Mouse (Mus musculus): ENCODE measurements around the gene Clcn3.

The Clcn3 gene

DNA sequence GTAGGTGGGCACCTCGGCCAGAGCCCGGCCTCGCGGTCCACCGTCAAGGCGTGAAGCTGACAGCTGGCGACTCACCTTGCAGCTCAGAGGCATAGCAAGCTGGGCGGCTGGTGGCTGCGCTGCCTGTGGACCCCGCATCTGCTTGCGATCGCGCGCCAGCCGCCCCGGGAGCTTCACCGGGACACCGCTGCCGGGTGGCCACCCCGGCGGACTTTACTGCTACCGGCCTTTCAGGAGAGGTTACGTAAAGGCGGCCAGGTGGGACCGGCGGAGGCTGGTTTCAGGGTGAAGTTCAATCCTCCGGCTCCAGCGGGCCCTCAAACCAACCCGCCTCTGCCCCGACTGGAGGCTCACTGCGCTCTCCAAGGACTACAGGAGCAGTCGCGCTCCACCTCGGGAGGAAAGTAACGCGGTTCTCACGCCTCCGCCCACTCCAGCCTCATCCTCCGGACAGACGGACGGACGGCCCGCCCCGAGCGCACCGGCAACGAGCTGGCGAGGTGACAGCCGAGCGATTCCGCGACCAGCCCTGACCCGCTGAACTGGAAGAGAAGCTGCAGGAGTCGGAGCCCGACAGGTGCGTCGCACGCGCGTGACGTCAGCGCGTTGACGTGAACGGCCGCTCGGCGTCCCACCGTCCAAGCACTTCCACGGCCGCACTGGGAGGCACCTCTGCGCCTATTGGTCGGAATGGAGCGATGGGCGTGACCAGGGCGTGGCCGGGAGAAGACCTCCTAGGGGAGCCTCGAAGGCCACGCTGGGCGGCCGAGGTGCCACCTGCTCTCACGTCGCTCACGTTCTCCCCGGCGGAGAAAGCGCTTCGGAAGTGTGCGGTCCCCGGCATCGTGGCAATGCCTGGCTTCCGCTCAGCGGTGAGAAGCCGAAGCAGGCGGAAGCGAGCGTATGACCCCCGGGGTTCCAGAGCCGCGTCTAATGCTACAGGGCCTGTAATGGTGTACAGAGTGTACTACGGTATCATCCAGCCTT lies at the start of gene Clcn3:
TSS of gene Clcn3 (minus strand) at position 600 of the 987 bp plus-strand sequence.
- peak; percentile 100 for DNase-seq

DNA sequence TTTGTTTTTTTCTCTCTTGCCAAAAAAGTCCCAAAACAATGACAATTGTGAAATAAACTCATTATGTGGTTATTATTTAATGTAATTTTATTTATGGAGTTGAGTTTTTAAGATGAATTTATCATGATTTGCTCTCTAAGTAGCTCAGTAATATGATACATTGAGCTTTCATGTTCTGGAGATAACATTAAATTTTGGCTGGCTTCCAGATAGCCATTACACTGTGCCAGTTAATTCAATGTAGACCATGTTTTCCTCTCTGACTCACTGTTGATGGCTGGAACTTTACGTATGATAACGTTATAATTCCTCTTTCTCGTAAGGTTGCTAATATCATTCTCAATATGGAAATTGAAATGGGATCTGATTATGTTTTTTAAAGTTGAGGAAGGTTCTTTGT lies 13.4 kb upstream of the Clcn3 start:
- no peak for DNase-seq

DNA sequence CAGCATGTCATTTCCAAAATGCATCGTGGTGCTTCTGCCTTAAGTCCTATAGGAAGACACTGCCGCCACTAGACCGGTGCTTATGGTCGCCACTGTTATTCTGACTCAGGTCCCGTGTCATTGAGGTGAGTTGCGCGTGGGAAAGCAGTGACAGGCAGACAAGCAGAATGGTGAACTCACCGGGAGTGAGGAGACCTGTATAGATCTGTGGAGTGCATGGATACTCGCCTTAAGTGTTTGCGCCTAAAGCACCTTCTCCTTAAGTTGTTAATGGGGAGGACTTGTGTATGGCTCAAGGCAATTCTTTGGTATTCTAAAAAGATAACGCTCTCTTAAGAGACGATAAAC lies 10.5 kb upstream of the Clcn3 start:
- DNase-seq, result no peak

DNA sequence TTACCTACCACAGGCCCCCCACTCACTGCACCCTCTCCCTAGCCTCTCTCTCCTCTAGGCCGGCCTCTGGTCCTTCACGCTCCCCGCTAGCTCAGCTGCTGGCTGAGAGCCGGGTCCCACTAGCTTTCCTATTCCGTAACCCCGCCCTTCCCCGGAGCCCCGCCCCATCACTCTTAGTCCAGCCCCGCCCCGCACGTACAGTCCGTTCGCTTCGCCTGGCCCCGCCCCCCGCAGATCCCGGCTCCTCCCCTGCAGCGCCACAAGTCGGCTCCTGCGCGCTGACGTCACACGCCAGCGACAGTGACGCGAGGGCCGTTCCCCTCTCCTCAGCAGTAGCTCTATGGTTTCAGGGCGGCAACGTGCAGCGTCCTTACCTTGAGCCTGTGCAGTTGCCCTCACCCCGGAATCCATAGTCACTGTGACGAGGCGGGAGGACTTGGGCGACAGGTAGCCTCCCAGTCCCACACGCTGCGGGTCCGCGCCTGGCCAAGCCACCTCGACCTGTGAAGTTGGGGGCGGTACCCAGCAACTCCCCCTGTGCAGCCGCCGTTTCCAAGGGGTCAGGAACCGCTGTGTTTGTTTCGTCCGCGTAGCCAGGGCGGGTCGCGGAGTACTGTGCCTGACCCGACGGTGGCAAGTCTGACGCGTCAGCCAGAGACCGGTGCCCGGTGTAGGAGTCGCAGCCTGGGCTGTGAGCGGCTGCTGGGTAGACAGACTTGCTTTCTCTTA lies 10.0 kb upstream of the Clcn3 start, which contains the start of gene Nek1:
TSS of gene Nek1 (plus strand) at position 286 of the 729 bp plus-strand sequence.
- DNase-seq, result peak; percentile 100

DNA sequence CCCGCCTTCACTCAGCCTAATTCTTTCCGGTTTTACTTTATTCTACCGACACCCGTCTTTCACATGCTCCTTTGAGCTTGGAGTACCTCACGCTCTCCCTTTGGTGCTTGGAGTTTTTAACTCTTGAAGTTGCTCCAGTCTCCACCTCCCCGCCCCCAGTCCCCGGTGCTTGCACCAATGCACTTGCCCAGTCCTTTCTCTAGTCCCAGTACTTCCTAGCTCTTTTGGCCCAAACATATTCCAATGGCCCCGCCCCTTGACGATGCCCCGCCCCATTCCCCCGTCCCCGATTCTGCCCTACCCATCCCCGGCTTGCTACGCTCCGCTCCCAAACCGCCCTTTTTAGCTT lies 9.4 kb upstream of the Clcn3 start:
- DNase-seq, result peak; percentile 95

DNA sequence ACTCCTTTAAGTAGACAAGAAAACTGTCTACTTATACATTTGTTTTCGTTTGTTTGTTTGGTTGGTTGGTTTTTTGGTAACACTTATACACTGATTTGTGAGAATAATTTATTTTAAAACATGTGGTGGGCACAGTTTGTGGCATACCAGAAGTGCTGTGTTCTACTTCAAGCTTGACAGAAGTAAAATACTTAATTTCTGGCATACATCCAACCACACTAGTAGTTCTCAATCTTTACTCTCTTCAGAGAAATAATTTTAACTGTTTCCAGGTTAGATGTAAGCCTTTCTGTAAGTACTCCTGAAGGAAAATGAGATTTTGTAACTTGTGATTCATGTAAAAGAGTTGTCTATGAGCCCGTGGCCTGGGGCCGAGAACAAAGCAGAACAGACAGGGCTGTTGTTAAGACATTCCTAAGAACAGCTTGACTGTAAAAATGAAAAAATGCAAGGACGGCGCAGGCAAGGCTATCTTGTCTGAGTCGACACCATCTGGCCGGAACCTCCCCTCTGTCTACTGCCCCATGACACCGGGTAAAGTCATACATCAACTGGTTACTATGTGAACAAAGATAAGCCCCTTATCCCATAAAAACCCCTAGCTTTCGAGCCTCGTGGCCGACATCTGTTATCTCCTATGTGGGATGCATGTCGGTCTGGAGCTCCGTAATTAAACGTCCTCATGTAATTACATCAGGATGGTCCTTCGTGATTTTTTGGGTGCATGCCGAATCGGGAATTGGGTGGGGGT lies 1.3 kb upstream of the Clcn3 start:
- peak; percentile 56 for DNase-seq

DNA sequence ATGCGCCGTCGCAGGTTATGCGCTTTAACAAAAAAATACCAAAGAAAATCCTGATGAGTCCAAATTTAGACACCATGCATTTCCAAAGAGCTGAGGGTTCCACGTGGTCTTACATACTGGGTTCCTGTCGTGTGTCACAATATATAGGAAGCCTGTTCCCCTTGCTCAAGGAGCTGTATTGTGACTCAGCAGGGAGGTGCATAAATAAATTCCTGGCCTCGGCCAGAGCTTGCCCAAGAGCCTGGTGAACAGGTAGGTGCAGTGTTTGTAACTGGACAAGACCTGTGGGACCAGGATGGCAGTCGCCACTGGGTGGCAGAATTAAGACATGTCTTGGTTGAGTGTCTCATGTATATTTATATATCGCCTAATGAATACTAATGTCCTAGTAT lies 584 bp upstream of the Clcn3 start:
- peak; percentile 82 for DNase-seq

DNA sequence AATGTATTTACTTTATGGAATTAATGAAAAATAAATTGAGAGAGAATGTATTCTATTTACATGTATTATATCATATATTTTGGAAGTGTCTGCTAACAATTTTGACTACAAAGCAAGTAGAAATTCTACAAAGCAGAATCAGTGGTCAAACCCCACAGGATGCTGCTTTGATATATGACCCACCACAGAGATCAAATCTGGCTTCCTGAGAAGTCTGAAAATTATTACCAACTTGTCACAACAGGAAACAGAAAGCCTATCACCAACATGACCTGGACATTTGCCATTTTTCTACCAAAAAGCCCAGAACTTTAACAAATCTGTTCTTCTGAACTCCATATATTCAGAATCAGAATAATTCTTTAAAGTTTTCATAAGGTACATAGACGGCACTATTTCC lies 1.7 kb downstream of the Clcn3 start:
- no peak for DNase-seq

DNA sequence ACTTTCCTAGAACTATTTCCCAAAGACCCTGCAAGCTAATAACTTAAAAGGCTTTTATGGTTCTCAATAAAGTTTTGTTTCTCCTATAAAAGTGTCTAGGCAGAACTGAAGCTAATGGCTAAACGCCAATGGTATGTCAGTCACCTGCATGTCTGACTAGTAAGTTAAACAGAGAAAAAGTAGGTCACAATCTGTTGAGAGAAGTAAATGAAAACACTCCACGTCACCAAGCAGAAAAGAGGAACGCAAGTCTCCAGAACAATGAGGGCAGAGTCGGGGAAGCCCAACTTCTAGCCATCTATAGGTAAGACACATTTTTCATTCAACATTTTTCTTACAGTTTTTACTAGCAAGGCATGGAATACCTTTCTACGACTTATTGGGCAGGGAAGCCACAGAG lies 4.6 kb downstream of the Clcn3 start:
- no peak for DNase-seq

DNA sequence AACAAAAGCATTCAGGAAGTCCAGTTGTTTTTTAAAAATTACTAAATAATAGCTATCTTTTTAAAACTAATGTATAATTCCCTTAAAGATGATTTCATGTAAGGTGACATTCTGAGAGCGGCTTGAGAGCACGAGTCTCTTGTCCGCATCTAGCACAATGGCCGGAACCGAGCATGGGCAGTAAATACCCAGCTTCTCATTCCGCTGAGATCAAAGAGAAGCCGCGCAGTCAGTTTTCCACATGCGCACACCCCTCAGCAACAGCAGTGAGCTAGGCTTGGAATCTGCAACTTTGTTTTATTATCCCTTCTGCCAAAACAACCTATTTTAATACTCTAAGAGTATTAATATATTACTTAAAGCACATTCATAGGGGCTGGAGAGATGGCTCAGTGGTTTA lies 6.3 kb downstream of the Clcn3 start:
- DNase-seq, result no peak

DNA sequence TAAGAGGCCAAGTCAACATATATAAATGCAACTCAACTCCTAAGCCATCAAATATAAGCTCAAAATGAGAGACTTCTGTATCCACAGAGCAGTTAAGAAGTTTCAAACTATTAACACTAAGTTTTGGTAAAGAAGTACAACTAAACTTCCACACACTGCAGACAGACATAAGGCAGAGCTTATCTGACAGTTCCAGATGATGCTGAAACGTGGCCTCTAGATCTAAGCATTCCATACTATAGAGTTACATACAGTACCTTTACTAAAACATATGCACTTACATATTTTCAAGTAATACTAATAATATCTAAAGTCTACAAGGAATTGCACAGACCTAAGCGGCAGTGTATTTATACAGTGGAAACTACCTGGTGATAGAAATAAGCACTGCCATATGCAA lies 8.3 kb downstream of the Clcn3 start:
- no peak for DNase-seq

DNA sequence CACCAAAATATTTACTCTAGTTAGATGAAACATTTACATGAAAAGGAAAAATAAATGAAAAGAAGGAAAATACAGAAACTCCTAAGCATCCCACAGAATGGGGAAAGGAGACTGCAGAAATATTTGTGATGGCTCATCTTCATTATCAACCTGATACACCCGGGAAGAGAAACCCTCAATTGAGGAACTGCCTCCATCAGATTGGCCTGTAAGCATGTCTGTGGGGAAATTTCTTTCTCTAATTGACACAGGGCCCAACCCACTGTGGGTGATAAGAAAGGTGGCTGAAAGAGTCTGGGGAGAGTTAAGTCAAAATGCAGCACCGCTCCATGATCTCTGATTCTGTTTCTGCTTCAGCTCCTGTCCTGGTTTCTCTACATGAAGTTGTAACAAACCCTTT lies 9.7 kb downstream of the Clcn3 start:
- peak; percentile 72 for DNase-seq

DNA sequence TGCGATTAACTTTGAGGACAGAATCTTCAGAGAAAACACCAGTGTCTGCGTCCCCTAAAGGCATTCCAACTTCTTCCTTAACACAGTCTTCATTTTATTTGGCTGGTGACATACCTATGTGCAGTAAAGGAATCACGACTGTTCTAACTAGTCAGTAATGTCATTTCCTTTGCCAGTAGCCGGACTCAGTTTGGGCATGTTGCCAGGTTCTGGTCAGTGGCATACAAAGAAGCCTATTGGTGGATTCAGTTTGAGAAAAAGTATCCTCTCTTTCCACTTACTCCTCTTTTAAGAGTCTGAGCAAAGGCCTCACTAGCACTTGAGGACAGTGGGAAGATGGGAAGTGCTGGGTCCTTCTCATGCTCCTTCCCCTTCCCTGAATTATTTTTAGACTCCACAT lies 11.3 kb downstream of the Clcn3 start:
- DNase-seq, result no peak

DNA sequence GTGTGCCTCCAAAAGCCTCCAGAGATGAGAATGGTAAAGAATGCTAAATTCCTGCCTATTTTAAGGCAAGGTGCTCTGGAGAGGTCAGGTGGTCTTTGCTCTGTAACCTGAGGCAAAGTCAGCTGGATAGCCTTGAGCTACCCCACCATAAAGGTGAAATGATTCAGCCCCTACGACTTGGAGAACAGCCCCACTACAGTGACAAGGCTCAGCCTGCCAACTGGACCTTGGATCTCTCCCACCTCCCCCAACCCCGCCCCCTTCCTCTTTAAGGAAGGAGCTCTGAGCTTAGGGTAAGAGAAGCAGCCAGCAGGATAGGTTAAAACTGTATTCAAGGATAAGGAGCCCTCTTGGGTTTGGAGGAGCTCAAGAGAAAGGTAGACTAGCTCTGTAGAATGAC lies 14.0 kb downstream of the Clcn3 start:
- peak; percentile 31 for DNase-seq

DNA sequence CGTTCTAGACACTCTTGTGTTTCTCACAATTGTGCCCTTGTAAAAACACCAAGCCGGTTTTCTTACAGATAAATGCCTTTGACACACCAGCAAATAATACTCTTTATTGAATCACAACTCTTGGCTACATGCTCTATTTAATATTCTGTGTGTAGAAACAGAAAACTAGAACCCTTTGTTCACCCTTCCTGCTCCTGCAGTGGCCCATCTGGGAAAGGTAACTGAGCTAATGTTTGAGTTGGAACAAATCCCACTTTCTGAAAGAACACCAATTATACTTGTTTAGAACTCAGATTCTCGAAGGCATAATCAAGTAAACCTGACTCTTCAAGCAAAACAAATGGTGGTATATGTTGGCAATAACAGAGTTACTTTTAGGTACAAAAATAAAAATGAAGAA lies 17.4 kb downstream of the Clcn3 start:
- no peak for DNase-seq

DNA sequence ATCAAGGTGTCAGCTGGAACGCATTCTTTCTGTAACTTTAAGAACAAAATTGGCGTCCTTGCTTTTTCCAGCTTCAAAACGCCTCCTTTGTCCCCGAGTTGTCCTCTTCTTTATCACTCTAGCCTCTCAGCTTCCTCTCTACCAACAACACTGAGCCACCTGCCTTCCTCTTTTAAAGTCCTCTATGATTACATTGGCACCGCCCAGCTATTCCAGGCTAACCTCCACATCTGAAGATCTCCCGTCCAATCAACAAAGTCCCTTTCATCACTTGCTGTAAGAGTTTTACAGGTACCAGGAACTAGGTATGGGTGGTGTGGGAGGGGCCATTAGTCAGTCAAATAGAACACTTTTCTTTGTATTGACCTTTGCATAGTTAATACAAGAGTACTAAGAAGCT lies 17.8 kb downstream of the Clcn3 start:
- no peak for DNase-seq

DNA sequence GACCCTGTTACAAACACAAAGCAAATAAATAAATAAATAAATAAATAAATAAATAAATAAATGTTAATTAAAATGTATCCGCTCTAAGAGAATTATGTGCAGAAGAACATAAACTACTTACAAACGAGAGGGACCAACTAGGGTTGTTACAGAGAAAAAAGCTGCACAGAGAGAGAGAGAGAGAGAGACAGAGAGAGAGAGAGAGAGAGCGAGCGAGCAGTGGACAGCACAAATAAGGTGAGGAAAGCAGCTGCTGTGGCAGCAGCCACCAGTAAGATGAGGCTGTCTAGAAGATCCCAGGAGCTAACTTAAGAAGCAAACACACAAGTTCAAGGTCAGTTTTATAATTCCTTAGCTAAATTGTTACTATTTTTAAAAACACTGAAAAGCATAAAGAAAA lies 18.6 kb downstream of the Clcn3 start:
- no peak for DNase-seq

DNA sequence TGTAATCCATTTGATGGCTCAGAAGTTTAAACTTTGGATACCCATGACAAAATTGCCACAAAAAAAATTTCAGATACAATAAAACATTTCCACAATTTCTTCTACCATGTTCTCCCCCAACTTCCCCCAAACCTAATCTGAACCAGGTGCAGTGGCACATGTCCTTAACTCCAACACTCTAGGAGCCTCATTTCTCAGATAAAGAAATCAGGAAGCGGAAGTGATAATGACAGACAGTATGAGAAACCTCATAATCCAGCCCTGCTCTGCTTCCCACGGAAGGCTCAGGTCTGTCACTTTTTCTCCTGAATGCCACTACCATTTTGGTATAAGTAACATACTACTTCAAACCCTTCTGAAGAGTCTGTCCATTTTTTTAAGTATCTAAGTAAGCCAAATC lies 19.2 kb downstream of the Clcn3 start:
- no peak for DNase-seq

DNA sequence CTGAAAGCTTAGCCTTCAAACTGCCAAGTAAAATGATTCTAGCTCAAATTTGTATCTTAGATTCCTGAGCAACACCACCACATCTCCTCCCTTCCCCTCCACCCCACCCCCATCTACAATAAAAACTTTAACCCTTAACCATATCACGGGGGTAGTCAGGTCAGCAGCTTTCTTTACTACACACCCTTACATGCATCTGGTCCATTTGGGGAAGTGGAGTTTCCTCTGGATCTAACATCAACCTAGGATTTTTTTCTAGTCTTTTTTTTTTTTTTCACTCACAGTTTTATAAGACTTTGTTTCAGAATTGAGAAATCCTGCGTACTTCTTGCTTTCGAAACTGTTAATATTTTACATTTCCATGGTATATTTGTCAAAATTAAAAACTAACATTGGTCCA lies 20.3 kb downstream of the Clcn3 start:
- no peak for DNase-seq

DNA sequence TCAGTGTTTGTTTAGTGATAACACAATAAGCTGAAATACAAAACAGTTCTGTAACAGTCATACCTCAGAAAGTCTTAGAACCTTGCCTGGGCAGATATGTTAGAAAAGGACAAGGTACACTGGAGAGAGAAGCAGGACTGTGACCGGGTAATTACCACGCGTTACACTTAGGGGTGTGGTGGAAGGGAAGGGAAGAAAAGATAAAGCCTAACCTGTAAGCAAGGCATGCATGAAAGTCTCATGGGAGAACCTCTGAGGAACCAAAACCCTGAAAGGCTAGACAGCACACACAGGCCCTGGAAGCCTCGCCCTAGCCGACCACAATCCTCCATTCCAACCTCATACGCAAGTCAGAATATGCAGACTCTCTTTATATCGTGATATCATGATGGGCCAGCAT lies 26.3 kb downstream of the Clcn3 start:
- DNase-seq, result peak; percentile 71

DNA sequence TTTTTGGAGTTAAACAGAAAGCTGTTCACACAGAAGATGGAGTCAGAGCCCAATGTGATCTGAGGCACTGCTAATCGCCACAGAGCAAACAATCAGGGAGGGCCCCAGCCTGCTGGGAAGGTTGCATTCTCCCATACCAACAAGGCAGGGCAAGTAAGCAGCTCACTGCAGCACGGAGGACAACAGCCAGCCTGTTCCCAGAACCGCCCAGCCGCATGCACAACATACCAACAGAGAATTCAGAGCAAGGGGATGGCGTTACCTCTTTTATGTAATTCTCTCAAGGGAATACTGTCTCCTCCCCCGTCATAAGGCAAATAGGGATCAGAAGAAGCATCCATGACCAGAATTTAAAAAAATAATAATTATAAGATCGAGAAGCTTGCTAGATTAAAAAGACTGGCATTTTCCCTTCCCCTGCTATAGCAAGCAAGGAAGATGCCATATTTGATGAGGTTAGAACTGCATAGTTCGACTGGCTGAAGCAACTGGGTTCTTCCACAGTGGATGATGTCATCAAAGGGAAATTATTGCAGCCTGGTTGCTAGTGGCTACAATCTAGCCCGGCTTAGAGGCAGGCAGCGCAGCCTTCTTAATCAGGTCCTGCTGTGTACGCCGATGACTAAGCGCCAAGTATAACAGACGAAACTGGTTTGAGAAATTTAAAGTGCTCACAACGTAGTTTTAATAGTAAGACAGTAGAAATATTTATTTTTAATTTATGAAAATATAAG lies 28.7 kb downstream of the Clcn3 start:
- DNase-seq, result peak; percentile 88

DNA sequence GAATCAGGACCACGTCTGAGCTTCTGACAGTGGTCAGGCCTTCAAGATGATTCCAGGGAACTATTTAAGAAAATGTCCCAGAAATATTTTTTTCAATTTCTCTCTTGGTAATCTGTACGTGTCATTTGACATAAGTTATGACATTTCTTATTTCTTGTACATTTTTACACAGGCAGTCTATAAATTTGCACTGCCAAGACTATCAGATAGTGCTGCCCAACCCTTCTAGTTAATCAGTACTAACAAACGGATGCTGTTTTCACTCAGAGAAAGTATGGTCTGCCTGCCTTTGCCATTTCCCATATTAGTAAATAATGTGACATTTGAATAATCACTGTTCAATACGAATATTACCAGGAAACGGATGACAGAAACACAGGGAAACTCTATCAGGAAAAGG lies 30.3 kb downstream of the Clcn3 start:
- DNase-seq, result no peak

DNA sequence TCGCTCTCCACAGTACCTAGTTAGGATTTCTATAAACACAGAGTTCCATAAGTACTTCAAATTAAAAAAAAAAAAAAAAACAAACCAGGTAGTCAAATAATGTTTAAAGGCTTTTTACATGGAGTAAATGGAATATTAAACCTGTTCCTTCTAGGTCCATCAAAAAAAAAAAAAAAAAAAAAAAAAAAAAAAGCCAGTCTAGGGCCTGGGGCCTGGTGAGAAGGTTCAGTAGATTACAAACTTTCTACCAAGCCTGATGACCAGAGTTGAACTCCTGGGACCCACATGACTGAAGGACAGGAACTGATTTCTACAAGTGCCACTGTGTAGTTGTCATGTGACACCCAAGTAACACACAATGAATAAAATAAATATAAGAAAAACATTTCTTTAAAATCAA lies 31.3 kb downstream of the Clcn3 start:
- DNase-seq, result no peak
